Mouse (Mus musculus) hematopoietic stem cell, adult 5-6 weeks (primary cell): Measurements from ENCODE around the gene Ncapd2. TPM values are rescaled to one million over a fixed set of nuclear protein-coding genes. Genes with fewer than 3 reads are reported as not detected.

Experiments
- ATAC-seq, 2 experiments: fragments of 125-278 bp in 1 of 2; replicated peaks in 1 of 2; 2 replicates each; pipeline ENCODE4 v1.8.0; 2016 to 2017; ENCODE audit warnings: inconsistent platforms in 2 of 2, mild to moderate bottlenecking in 2 of 2, moderate number of reproducible peaks in 2 of 2, low read depth in 1 of 2, moderate TSS enrichment in 1 of 2; ENCODE audit not compliant: low FRiP score in 2 of 2, poor library complexity in 2 of 2, severe bottlenecking in 2 of 2, insufficient read depth in 1 of 2, low TSS enrichment in 1 of 2
- total RNA-seq: library from RNA; stranded (forward); fragments of 172-1452, 232-1000 nt; gene quantifications from 2 replicates; pipeline ENCODE4 v1.2.3, GENCODE M21; 2017

The Ncapd2 gene
- total RNA-seq, 1 experiment from 2014 or later = 281 TPM

GRCm38 (mm10) chr6:125158944-125159492 is 32.5 kb downstream of the Ncapd2 start:
- ATAC-seq = no peak

DNA sequence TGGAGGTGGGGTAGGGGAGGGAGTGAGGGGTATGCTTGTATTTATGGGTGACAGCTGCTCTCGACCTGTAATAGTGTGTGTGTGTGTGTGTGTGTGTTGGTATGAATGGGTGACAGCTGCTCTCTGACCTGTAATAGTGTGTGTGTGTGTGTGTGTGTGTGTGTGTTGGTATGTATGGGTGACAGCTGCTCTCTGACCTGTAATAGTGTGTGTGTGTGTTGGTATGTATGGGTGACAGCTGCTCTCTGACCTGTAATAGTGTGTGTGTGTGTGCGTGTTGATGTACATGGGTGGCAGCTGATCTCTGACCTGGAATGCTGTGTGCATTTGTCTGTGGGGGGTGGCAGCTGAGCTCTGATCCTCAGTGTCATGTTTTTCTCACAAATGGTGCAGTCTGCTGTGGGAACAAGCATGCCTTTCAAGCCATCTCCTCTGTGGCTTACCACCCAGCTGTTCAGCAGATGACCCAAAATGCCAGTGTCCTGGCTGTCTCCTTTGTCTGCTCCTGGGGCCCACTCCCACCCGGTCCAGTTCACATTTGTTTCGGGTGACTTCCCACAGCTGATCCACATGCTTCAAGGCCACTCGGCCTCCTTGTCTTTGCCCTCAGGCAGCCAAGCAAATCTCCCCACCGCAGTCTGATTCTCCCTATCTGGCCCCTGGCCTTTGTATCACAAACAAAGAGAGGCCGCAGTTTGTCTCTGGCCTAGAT is 34.4 kb downstream of the Ncapd2 start:
- ATAC-seq = no peak

GRCm38 (mm10) chr6:125156491-125156890 is 35.0 kb downstream of the Ncapd2 start:
- no peak for ATAC-seq

DNA sequence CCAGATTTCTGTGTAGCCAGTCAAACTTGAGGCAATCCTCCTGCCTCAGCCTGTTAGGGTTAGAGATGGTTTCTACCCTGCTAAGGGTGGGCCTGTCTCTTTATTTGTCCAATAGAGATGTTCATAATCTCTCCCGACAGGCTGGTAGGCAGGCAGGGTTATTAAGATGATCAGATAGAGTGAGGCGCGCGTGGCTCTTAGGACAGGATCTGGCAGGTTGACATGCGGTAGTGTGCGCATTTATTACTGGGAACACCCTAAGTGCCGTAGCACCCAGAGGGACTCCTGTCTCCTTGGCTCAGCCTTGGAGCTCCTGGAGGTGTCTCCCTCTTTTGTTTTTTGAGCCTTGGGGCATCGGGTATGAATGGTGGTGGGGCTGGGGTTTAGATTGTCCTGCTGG is 36.2 kb downstream of the Ncapd2 start:
- no peak for ATAC-seq

DNA sequence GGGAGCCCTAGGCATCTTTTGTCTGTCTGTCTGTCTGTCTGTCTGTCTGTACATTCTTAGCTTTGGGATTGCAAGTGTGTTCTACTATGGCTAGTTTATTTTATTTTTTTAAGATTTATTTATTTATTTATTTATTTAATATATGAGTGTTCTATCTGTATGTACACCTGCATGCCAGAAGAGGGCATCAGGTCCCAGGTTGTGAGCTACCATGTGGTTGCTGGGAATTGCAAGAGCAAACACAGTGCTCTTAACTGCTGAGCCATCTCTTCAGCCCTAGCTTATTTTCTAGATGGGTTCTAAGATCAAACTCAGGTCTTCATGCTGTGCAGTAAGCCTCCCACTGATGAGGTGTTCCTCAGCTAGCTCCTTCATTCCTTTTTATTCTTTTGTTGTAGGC is 37.0 kb downstream of the Ncapd2 start:
- ATAC-seq = 0 out of 4 replicates have a peak, but pooled peaks of 1 of the 2 experiments have one; percentile 17

GRCm38 (mm10) chr6:125153682-125154081 is 37.8 kb downstream of the Ncapd2 start:
- ATAC-seq = no peak

- no peak for ATAC-seq
Measured at GRCm38 (mm10) chr6:125153018-125153389, 38.5 kb downstream of the Ncapd2 start.

- ATAC-seq = no peak
Measured at GRCm38 (mm10) chr6:125152212-125153017, 39.1 kb downstream of the Ncapd2 start.

DNA sequence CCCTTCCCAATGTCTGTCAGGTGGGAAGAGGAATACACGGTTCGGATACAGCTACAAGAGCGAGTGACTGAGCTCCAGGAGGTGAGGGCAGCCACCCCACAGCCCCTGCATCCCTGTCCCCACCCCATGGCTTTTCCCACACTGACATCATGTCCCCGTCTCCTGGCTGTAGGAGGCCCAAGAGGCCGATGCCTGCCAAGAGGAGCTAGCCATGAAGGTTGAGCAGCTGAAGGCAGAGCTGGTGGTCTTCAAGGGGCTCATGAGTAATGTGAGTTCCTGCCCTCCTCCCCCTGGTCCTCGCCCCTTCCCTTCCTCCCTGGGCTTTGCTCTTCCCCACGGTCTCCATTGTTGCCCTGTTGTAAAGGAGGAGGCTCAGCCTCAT is 41.9 kb downstream of the Ncapd2 start:
- no peak for ATAC-seq

DNA sequence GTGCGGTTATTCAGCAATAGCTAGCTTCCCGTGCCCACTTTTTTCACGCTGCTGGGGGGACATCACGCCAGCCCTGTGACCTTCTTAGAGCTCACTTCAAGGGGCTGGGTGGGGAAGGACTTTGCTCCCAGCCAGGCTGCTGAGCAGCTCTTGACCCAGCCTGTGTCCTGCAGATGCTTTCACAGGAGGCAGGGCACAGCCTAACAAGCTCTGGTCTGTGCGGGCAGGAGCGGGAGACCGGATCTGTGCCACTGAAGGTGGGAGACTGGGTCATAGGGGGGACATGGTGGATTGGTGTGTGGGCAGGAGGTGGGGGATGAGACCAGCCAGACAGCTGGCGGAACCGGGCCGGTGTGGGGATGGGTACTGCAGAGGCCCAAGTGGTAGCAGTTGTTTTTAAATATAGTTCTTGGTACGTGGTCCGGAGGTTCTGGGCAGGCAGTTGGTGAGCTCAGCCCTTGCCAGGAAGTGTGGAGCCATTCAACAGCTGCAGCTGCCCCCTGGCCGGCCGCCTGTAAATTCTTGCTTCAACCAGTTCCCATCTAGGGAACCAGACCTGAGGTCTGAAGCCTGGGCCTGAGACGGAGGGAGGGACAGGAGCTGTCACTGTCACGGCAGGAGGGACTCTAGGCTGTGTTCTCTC is 42.5 kb downstream of the Ncapd2 start:
- no peak for ATAC-seq

DNA sequence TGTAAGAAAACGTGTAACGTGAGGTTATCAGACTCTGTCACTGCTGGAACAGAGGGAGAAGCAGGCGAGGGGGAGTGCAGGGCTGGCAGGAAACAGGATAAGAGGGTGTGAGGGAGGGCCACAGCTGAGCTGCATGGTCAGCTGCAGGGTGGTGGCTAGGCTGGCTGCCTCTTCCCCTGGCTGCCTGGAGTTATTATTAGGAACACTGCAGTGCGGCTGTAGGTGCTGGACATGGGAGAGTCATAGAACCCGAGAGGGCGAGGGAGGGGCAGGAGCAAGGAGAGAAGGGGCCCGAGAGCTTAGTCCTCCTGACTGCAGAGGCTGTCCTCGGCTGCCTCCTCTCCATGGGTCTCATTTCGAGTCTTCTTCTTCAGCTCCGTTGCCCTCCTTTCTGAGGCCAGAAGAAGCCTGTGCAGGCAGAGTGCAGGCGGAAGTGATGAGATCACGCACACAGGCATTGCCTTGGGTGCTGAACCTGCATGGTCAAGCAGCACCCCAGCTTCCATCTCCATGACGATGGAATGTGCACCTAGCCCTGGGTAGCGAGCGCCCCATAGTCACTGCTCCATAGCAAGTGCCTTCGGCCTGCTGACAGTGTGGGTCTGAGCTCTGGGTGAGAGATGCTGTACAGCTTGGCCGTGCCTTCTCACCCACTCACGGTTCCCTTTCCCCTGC is 43.1 kb downstream of the Ncapd2 start:
- ATAC-seq = no peak; a peak in 1 of 4 replicates

DNA sequence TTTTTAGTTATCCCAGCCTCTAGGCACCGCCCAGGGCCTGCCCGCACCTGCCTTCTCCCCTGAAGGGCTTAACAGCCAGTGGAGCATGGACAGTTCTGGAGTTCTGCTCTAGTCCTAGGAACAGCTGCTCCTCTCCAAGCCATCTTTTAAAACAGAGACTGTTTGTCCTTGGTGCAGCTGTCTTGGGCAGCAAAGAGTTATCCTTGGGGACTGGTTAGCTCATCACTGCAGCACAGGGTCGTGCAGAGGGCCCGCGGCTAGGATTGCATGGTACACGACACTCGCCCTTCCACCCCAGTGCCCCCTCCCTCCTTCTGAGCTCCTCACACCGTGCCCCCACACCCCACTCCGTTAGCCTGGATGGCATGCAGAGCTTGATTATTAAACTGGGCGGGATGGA is 44.2 kb downstream of the Ncapd2 start:
- no peak for ATAC-seq

DNA sequence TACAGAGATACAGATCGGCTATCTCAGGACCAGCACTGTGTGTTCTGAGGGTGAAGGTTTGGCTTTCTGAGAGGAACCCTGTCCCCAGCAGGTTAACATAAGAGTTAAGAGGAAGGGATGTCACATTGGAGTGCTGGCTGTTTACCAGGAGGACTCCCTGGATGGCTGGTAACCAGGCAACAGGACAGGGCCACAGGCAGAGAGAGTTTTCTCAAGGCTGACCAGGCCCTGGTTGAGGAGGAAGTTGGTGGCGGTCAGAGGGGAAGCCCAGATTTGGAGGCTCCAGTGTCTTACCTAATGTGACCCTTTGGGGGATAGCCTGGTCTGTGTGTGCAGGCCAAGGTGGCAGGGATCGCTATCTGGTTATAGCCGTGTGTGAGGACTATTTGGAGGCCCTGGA is 44.7 kb downstream of the Ncapd2 start:
- peak in 1 of 2 experiments; percentile 30; a peak in 1 of 4 replicates for ATAC-seq

DNA sequence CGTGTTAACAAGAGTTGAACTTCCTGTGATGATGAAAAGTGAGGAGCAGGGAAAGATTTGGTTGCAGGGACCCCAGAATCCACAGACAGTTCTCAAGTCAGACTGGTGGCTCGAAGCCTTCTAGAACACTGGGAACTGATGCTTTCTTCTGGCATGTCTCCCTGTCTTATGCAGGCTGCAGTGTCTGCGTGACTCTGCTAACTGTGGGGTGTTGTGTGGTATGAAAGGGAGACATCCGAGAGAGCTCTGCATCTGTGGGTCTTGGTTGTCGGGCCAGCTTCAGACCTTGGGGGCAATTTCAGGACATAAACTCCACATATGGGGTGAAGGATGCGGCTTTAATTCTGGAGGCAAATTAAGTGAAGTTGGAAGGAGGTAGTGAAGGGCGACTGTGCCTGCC is 45.4 kb downstream of the Ncapd2 start:
- ATAC-seq = no peak

- ATAC-seq = no peak
Measured at GRCm38 (mm10) chr6:125145479-125145951, 46.0 kb downstream of the Ncapd2 start.

DNA sequence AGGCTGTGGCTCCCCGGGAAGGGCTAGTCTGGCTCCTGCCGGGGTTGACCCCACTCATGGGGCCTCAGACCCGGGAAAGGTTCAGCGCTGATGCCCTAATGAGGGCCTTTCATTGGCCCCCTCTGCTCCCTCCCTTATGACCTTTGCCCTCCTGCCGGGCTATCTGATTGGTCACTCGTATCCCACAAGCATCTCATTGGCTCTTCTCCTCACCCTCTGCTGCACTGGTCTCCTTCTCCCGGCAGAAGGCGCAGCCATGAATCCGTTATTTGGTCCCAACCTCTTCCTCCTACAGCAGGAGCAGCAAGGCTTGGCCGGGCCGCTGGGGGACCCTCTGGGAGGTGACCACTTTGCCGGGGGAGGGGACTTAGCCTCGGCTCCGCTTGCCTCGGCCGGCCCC is 46.5 kb downstream of the Ncapd2 start, which contains the start of gene Iffo1:
Iffo1 (plus strand) TSS at position 241 of the 400 bp plus-strand sequence.
- peak; percentile 88 to 93 for ATAC-seq

- no peak for ATAC-seq
Measured at GRCm38 (mm10) chr6:125143904-125144303, 47.6 kb downstream of the Ncapd2 start.
